In the genomic region with DNA sequence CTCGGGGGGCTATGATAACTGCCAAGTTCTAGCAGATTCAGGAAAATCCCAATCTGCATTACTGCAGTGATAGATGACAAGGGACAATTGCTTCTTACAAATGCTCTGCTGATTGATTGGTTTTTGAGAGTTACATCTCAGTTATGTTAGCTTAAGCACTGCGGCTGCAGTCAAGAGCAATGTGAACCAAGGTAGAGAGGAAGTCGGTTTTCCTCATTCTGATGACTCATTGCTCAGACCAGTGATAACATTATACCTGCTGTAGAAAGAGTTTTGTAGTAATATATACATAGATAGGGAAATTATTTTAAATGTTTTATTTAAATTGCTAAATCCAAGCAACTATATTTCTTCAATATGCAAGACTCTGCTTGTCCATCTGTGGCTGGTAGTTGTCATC, we compare ENCODE assay signal across 28 mouse cellular contexts.
"Had no signal": no experiment of that assay in that cellular context is flagged by ENCODE, and none has a peak within 500 bp of the region (broad histone marks: within the 10 kb centered on the region; RNA-seq: fewer than 3 reads in every experiment).

No protein-coding gene starts in this region.

- H3K27me3 ChIP-seq: heart, embryonic 13.5 days; heart, embryonic 15.5 days; hindbrain, embryonic 12.5 days; intestine, embryonic 15.5 days; limb, embryonic 12.5 days; liver, embryonic 13.5 days had no signal

- H3K36me3 ChIP-seq: heart, embryonic 13.5 days; heart, embryonic 15.5 days; hindbrain, embryonic 10.5 days; hindbrain, embryonic 12.5 days; intestine, embryonic 15.5 days; limb, embryonic 10.5 days; limb, embryonic 12.5 days; liver, embryonic 13.5 days had no signal

- H3K4me3 ChIP-seq: heart, adult 2 months; heart, embryonic 13.5 days; heart, embryonic 15.5 days; hindbrain, embryonic 10.5 days; hindbrain, embryonic 12.5 days; intestine, embryonic 15.5 days; layer of hippocampus, adult 2 months; left cerebral cortex, adult 2 months; limb, embryonic 10.5 days; limb, embryonic 12.5 days; liver, embryonic 13.5 days had no signal

- ATAC-seq: hindbrain, embryonic 16.5 days; inflammation-experienced regulatory T-cells, adult 6 months; intestine, embryonic 15.5 days; intestine, postnatal 0 days had no signal

- H3K9me3 ChIP-seq: heart, embryonic 13.5 days; heart, embryonic 15.5 days; hindbrain, embryonic 10.5 days; hindbrain, embryonic 12.5 days; intestine, embryonic 15.5 days; limb, embryonic 10.5 days; limb, embryonic 12.5 days; liver, embryonic 13.5 days had no signal

- H3K4me2 ChIP-seq: heart, embryonic 11.5 days; heart, embryonic 13.5 days; heart, embryonic 15.5 days; hindbrain, embryonic 12.5 days; hindbrain, embryonic 14.5 days; intestine, embryonic 15.5 days; limb, embryonic 12.5 days; liver, embryonic 11.5 days; liver, embryonic 13.5 days had no signal

- H3K4me1 ChIP-seq: heart, embryonic 13.5 days; heart, embryonic 15.5 days; hindbrain, embryonic 10.5 days; hindbrain, embryonic 12.5 days; intestine, embryonic 15.5 days; limb, embryonic 10.5 days; limb, embryonic 12.5 days; liver, embryonic 13.5 days had no signal

- H3K27ac ChIP-seq: heart, adult 2 months; heart, embryonic 13.5 days; heart, embryonic 15.5 days; hindbrain, embryonic 10.5 days; hindbrain, embryonic 12.5 days; hindbrain, embryonic 14.5 days; intestine, embryonic 15.5 days; layer of hippocampus, adult 2 months; left cerebral cortex, adult 2 months; limb, embryonic 10.5 days; limb, embryonic 12.5 days; liver, embryonic 13.5 days had no signal

- H3K9ac ChIP-seq: heart, embryonic 13.5 days; heart, embryonic 15.5 days; hindbrain, embryonic 12.5 days; hindbrain, embryonic 14.5 days; intestine, embryonic 15.5 days; limb, embryonic 12.5 days; liver, embryonic 13.5 days had no signal

- DNase-seq: gastrocnemius, postnatal 14 days; gastrocnemius, postnatal 36 days; heart, adult 11 months; heart, adult 2 months; heart, postnatal 14 days; heart, postnatal 36 days; kidney, adult 18-20 months; kidney, adult 8-10 months; kidney, postnatal 10 days; kidney, postnatal 25 days; kidney, postnatal 4 days; liver; liver, embryonic 13.5 days had no signal
